Comparison of ENCODE assay signal across 8 mouse cellular contexts in genomic region chrX:136868061-136869040, GRCm38 (mm10). TPM values are rescaled to one million over a fixed set of nuclear protein-coding genes. Genes with fewer than 3 reads are reported as not detected.
A peak's percentile ranks its signal among the peaks of the same experiment; 100 is the strongest.
DNase-seq lines count a peak whose midpoint lies in the region; ATAC-seq and TF ChIP-seq lines count a peak whose summit lies in the region.

TSS of gene Rab9b (minus strand) at chrX:136868755.

- H3K4me3 ChIP-seq in midbrain, embryonic 10.5 days: peak within 1 kb of the TSS; percentile 69
- H3K4me3 ChIP-seq in stomach, postnatal 0 days (ENCODE audit: low read depth, low read length): peak within 1 kb of the TSS; percentile 37

- peak within 1 kb of the TSS; percentile 75 for H3K27ac ChIP-seq in midbrain, embryonic 10.5 days (replicated peaks)
- H3K27ac ChIP-seq in stomach, postnatal 0 days (replicated peaks): no peak within 1 kb of the TSS

- no peak for ATAC-seq in CD4-positive, CD25-positive, alpha-beta regulatory T cell, adult 4 months
- no peak for ATAC-seq in stomach, postnatal 0 days (ENCODE audit: low FRiP score, low TSS enrichment)

- H3K4me1 ChIP-seq in midbrain, embryonic 10.5 days: no peaks in the 10 kb centered on the region
- H3K4me1 ChIP-seq in stomach, postnatal 0 days (replicated peaks; ENCODE audit: control insufficient read depth, insufficient read depth): no peaks in the 10 kb centered on the region

- H3K9me3 ChIP-seq in midbrain, embryonic 10.5 days (replicated peaks): no peaks in the 10 kb centered on the region
- no peaks in the 10 kb centered on the region for H3K9me3 ChIP-seq in stomach, postnatal 0 days (ENCODE audit: control insufficient read depth, low read length)

- WGBS in midbrain, embryonic 10.5 days: 15% methylated on average over 35 of the region's 36 CpGs
- WGBS in stomach, postnatal 0 days: 13% methylated on average over 34 of the region's 36 CpGs

- peak within 1 kb of the TSS; percentile 65 for H3K4me2 ChIP-seq in stomach, postnatal 0 days (replicated peaks; ENCODE audit: low read depth)

- no peaks in the 10 kb centered on the region for H3K36me3 ChIP-seq in midbrain, embryonic 10.5 days
- H3K36me3 ChIP-seq in stomach, postnatal 0 days (ENCODE audit: control insufficient read depth, insufficient read depth, low read length): no peaks in the 10 kb centered on the region

- no peak for TF ChIP-seq CTCF in stomach, postnatal 0 days (IDR thresholded peaks at IDR 0.05; ENCODE audit: low read depth)

- DNase-seq in CD4-positive, CD25-positive, alpha-beta regulatory T cell, adult 2 months (ENCODE audit: low read depth, low spot score): peak; percentile 0
- DNase-seq in R1 (ENCODE audit: low read depth, low spot score): peak; percentile 41
- peak; percentile 66 for DNase-seq in embryo, embryonic 11 days
- DNase-seq in heart, postnatal 4 days: peak; percentile 11
- DNase-seq in left cerebral cortex, adult 18-20 months (ENCODE audit: low spot score in 2 of 2): peak; percentile 56 to 57
- peak; percentile 40 for DNase-seq in midbrain, embryonic 10.5 days (ENCODE audit: low spot score)
- DNase-seq in stomach, postnatal 0 days (ENCODE audit: low spot score): peak; percentile 15

- H3K27me3 ChIP-seq in midbrain, embryonic 10.5 days (ENCODE audit: low read depth, poor library complexity, severe bottlenecking): peaks cover 21% of the 10 kb centered on the region
- H3K27me3 ChIP-seq in stomach, postnatal 0 days (ENCODE audit: control insufficient read depth, insufficient read depth, low read length): no peaks in the 10 kb centered on the region

- H3K9ac ChIP-seq in stomach, postnatal 0 days (ENCODE audit: low read length): no peak within 1 kb of the TSS

- TF ChIP-seq EP300 in stomach, postnatal 0 days (optimal IDR thresholded peaks at IDR 0.05): no peak

RNA-seq across cellular contexts. Expression of gene Rab9b, which starts in this region (rescaled TPM):
- polyA plus RNA-seq in CD4-positive, CD25-positive, alpha-beta regulatory T cell, adult 4 months (2017; shearing (Covaris generic)): not detected
- under 1 TPM; 0.09 to 0.31 TPM for total RNA-seq in heart, postnatal 4 days (2021)
- 10 to 100 TPM; 16.4 to 20.9 TPM for total RNA-seq in left cerebral cortex, adult 18-20 months (2021)
- polyA plus RNA-seq in midbrain, embryonic 10.5 days (2016; fragmentation: Nextera tagmentation; extraction: Ambion mirVana): 1.6 and 3.1 TPM in 2 replicates
- 0.29 and 0.30 TPM in 2 replicates for polyA plus RNA-seq in stomach, postnatal 0 days (2015; fragmentation: Nextera tagmentation; extraction: Ambion mirVana)

Comparison
In these comparisons a context has a peak if more than half of its experiments do, and no peak if none do; other contexts are left out.
1. RNA of gene Rab9b (total RNA-seq): 16.4 to 20.9 TPM in left cerebral cortex, adult 18-20 months; 0.09 to 0.31 TPM in heart, postnatal 4 days; every median in the first group is over 10 times any median in the second.
2. Peak in DNase-seq in heart, postnatal 4 days; RNA of the gene not detected or under 1 TPM.
3. Peak in DNase-seq, H3K4me3 ChIP-seq and H3K4me2 ChIP-seq in stomach, postnatal 0 days; RNA of the gene not detected or under 1 TPM.
4. DNase-seq: peak in every context shown above with its lines; median percentile 66 in embryo, embryonic 11 days; 56 in left cerebral cortex, adult 18-20 months; 41 in R1; 40 in midbrain, embryonic 10.5 days; 15 in stomach, postnatal 0 days; 11 in heart, postnatal 4 days; 0 in CD4-positive, CD25-positive, alpha-beta regulatory T cell, adult 2 months.